Mouse (Mus musculus): ENCODE results near the gene Vmn2r79. TPM values are rescaled to one million over a fixed set of nuclear protein-coding genes. Genes with fewer than 3 reads are reported as not detected.
"Not testable (repeated sequence)": the region's sequence is repeated elsewhere in the genome, so short reads cannot be mapped to it uniquely, and the experiment has no call there.

Vmn2r79 gene
- total RNA-seq (2021) = under 1 TPM in 1 of 2 experiments, not detected in 1; 0.03 TPM
- long read RNA-seq, experiment 1 = 0 reads
- long read RNA-seq, experiment 2 = 0 reads

DNA sequence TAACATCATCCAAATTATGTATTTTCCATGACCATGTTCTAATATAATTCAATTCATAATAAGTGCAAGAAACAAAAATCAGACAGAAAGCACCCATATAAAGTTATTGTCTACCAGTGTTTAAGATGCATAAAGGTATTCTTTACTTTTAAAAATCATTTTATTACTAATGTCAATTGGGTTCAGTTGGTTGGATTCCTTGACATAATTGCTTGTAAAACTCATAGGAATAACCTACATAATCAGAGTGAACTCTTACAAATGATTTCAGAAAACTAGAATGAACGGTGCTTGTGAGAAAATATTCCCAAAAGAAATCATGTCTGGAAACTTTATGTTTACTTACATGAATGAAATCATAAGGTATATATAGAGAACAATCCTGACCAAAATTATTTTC, at the start of gene Vmn2r79:
Gene Vmn2r79, plus strand, starts transcription at position 301 of the 400 bp plus-strand sequence.
- not testable (repeated sequence) for DNase-seq

DNA sequence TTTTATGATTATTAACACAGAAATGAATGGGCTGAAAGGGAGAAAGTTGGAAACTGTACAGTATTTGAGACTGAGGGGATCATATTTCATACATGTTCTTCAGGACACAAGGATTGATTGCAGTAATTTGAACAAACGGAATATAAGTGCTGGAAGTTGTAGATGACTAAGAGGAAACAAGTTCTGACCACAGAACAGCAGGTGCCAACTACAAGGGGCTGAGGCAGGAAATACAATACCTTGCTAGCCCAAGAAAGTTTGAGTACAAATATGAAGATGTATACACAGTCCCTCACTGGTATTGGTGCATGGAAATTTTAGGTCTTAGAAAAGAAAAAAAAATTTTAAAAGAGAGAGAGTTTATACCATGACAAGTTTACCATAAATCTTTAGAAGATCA, 1.2 kb upstream of the Vmn2r79 start:
- DNase-seq = no peak

DNA sequence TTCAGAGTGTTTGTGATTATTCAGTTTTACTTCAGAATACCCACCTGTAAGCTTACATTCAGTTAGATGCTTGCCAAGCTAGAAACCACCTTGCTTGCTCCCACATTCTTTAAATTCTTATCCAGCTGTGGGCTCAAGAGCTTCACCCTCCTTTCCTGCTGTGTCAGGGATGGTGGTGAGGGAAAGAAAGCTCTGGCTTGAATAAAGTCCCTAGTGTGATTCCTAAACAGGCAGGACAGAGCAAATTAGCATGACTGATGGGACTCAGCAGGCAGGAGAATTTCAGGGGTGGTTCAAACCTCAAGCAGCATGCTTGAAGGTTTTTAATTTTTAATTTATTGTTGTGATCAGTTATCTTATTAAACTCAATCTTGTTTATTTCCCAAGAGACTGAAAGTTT, 30.6 kb downstream of the Vmn2r79 start:
- DNase-seq = not testable (repeated sequence)

DNA sequence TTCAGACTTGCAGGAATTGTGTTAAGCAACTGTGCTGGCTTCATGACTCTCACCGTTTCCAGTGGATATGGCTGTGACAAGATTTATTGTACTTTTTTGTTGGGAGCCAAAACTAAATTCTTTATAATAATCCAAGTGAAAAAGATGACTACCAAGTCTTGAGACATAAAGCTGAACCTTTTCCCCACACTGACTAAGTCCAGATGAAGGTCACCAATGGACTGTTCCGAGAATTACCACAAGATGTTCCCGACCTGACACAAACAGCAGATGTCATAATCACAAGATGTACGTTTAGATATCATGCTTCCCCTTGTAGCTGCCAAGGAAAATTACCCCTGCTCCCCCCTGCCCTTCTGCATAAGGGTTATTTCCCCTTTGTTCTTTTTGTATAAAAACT, 67.7 kb downstream of the Vmn2r79 start:
- no peak for DNase-seq

Other genes with a start within 250 kb of the Vmn2r79 start
- under 1 TPM; 0.58 to 0.87 TPM for gene Folh1, start 220.2 kb upstream of the Vmn2r79 start, total RNA-seq (2021)
- not detected for gene Vmn2r77, start 201.1 kb upstream of the Vmn2r79 start, total RNA-seq (2021)
- not detected for gene Vmn2r78, start 81.0 kb upstream of the Vmn2r79 start, total RNA-seq (2021)
- gene Nox4, start 250.0 kb downstream of the Vmn2r79 start, total RNA-seq (2021) = 1 to 10 TPM; 1.1 to 1.5 TPM

Data from adrenal gland, postnatal 10 days (tissue).